ENCODE assay signal across 11 mouse cellular contexts in the genomic region with DNA sequence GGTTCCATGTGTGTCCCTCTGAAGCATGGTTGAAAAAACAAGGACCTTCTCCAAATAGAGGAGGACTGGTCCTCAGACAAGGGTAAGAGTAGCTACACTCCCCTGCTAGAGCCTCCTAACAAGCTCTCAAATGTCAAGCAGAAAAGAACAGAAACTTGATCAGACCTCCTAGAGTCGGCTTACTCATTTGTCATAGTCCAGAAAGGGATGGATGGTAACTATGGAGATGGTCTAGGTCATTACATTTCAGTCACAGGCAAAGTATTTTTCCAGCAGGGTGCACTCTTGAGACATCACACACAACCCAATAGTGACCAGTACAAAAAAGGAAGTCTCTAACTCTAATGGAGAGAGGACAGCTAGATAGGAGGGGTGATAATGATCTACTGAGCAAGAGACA. TPM values are rescaled to one million over a fixed set of nuclear protein-coding genes. Genes with fewer than 3 reads are reported as not detected.
DNase-seq lines count a peak whose midpoint lies in the region; ATAC-seq and TF ChIP-seq lines count a peak whose summit lies in the region.
"Had no signal": no experiment of that assay in that cellular context is flagged by ENCODE, and none has a peak within 500 bp of the region (broad histone marks: within the 10 kb centered on the region; RNA-seq: fewer than 3 reads in every experiment).

No protein-coding gene starts in this region.

- no peaks in the 10 kb centered on the region for H3K4me1 ChIP-seq in hindbrain, embryonic 12.5 days

- WGBS in hindbrain, embryonic 12.5 days, result 58% methylated on average over 1 of the region's 1 CpGs

- H3K4me3 ChIP-seq in left cerebral cortex, adult 2 months, result no peak overlapping the region
- no peak overlapping the region for H3K4me3 ChIP-seq in hindbrain, embryonic 12.5 days
- H3K4me3 ChIP-seq: limb, embryonic 12.5 days had no signal

- intact Hi-C loops in left cerebral cortex, adult 2 months (cut with DNase I), result loop anchor here (2.0 to 5.0 kb wide), 2 partner anchors 70 to 122 kb away; no protein-coding TSS in a partner anchor
- intact Hi-C loops in left cerebral cortex, postnatal 4 days (cut with DNase I), result no loop called here

- H3K9ac ChIP-seq in hindbrain, embryonic 12.5 days, result no peak overlapping the region
- H3K9ac ChIP-seq: limb, embryonic 12.5 days had no signal

- H3K27me3 ChIP-seq in hindbrain, embryonic 12.5 days, result no peaks in the 10 kb centered on the region
- H3K27me3 ChIP-seq: limb, embryonic 12.5 days had no signal

- TF ChIP-seq CTCF in left cerebral cortex, adult 2 months (IDR thresholded peaks at IDR 0.05), result peak; percentile 29

- ATAC-seq in hindbrain, embryonic 12.5 days (ENCODE audit: low FRiP score), result no peak

- no peak for DNase-seq in left cerebral cortex, adult 2 months (ENCODE audit: extremely low spot score in 1 of 2, low spot score in 2 of 2)
- DNase-seq in left cerebral cortex, postnatal 4 days, result no peak
- peak; percentile 5 to 51 for DNase-seq in adrenal gland, postnatal 36 days
- DNase-seq in kidney, postnatal 10 days, result peak; percentile 15
- peak; percentile 45 for DNase-seq in naive thymus-derived CD4-positive, alpha-beta T cell, adult 2 months (ENCODE audit: low read depth)
- DNase-seq in thymus, postnatal 4 days, result no peak
- DNase-seq in neural tube, embryonic 10.5 days (ENCODE audit: extremely low spot score, low spot score), result no peak
- DNase-seq: right cerebral cortex, adult 18-20 months had no signal

- H3K9me3 ChIP-seq in hindbrain, embryonic 12.5 days (replicated peaks), result no peaks in the 10 kb centered on the region
- H3K9me3 ChIP-seq: limb, embryonic 12.5 days had no signal

- H3K27ac ChIP-seq in left cerebral cortex, adult 2 months, result no peak overlapping the region
- no peak overlapping the region for H3K27ac ChIP-seq in hindbrain, embryonic 12.5 days
- H3K27ac ChIP-seq: limb, embryonic 12.5 days had no signal

- no peak overlapping the region for H3K4me2 ChIP-seq in hindbrain, embryonic 12.5 days (replicated peaks)
- H3K4me2 ChIP-seq: limb, embryonic 12.5 days had no signal

- H3K36me3 ChIP-seq in hindbrain, embryonic 12.5 days, result no peaks in the 10 kb centered on the region
- H3K36me3 ChIP-seq: limb, embryonic 12.5 days had no signal

RNA-seq across cellular contexts. Expression of a gene that starts 21.9 kb away (rescaled TPM):
- total RNA-seq in left cerebral cortex, adult 2 months (2021), result 1 to 10 TPM; 9.2 to 9.9 TPM
- total RNA-seq in left cerebral cortex, postnatal 4 days (2021), result 1 to 10 TPM; 4.9 to 5.3 TPM
- total RNA-seq in adrenal gland, postnatal 36 days (2021), result 10 to 100 TPM; 22.9 to 27.0 TPM
- polyA plus RNA-seq in hindbrain, embryonic 12.5 days (2016; fragmentation: Nextera tagmentation; extraction: Ambion mirVana), result 4.8 and 5.5 TPM in 2 replicates

RNA-seq across cellular contexts. Expression of a gene that starts 55.7 kb away (rescaled TPM):
- total RNA-seq in left cerebral cortex, adult 2 months (2021), result not detected
- total RNA-seq in left cerebral cortex, postnatal 4 days (2021), result not detected
- under 1 TPM in 1 of 2 experiments, not detected in 1; 0.33 TPM for total RNA-seq in adrenal gland, postnatal 36 days (2021)
- not detected in 2 replicates for polyA plus RNA-seq in hindbrain, embryonic 12.5 days (2016; fragmentation: Nextera tagmentation; extraction: Ambion mirVana)
- polyA plus RNA-seq: frontal cortex, adult 2 months; limb, embryonic 12.5 days had no signal

Comparison
In these comparisons a context has a peak if more than half of its experiments do, and no peak if none do; other contexts are left out.
1. DNase-seq: peak in adrenal gland, postnatal 36 days (2 of 2), kidney, postnatal 10 days (single experiment) and naive thymus-derived CD4-positive, alpha-beta T cell, adult 2 months (single experiment); none in left cerebral cortex, adult 2 months (0 of 2), left cerebral cortex, postnatal 4 days (single experiment), thymus, postnatal 4 days (single experiment) and neural tube, embryonic 10.5 days (single experiment).